Mouse (Mus musculus) right cerebral cortex, adult 18-20 months (tissue): ENCODE data around the gene Ddx20.
A peak's percentile ranks its signal among the peaks of the same experiment; 100 is the strongest.
"Not testable (repeated sequence)": the region's sequence is repeated elsewhere in the genome, so short reads cannot be mapped to it uniquely, and the experiment has no call there.

Source experiments
- DNase-seq: peaks from one replicate; pipeline ENCODE4 v3.0.0; 2022; ENCODE audit warnings: mixed read lengths

Ddx20 gene

GRCm38 (mm10) chr3:105704031-105705008 lies 16.9 kb upstream of the Ddx20 start, which contains the start of gene Inka2:
Gene Inka2, plus strand, starts transcription at chr3:105704599.
- peak; percentile 91 for DNase-seq

- no peak for DNase-seq
These were observed 16.2 kb upstream of the Ddx20 start for GRCm38 (mm10) chr3:105703571-105703970.

- no peak for DNase-seq
These were observed 14.0 kb upstream of the Ddx20 start for GRCm38 (mm10) chr3:105701399-105701798.

GRCm38 (mm10) chr3:105700786-105701185 lies 13.4 kb upstream of the Ddx20 start:
- DNase-seq, result not testable (repeated sequence)

GRCm38 (mm10) chr3:105699241-105699933 lies 12.0 kb upstream of the Ddx20 start:
- DNase-seq, result no peak

GRCm38 (mm10) chr3:105698311-105698710 lies 10.9 kb upstream of the Ddx20 start:
- DNase-seq, result no peak

- no peak for DNase-seq
These were observed 9.7 kb upstream of the Ddx20 start for GRCm38 (mm10) chr3:105697148-105697441.

GRCm38 (mm10) chr3:105696387-105697147 lies 9.2 kb upstream of the Ddx20 start:
- no peak for DNase-seq

- peak; percentile 42 for DNase-seq
These were observed 8.4 kb upstream of the Ddx20 start for GRCm38 (mm10) chr3:105695476-105696386.

- DNase-seq, result peak; percentile 95
These were observed 6.1 kb upstream of the Ddx20 start for GRCm38 (mm10) chr3:105693327-105694080.

GRCm38 (mm10) chr3:105688536-105688935 lies 1.2 kb upstream of the Ddx20 start:
- no peak for DNase-seq

- no peak for DNase-seq
These were observed 715 bp downstream of the Ddx20 start for GRCm38 (mm10) chr3:105686394-105687323.

- no peak for DNase-seq
These were observed 7.0 kb downstream of the Ddx20 start for GRCm38 (mm10) chr3:105680346-105680745.

GRCm38 (mm10) chr3:105675932-105676331 lies 11.4 kb downstream of the Ddx20 start:
- DNase-seq, result no peak

- DNase-seq, result peak; percentile 77
These were observed 12.7 kb downstream of the Ddx20 start for GRCm38 (mm10) chr3:105674595-105675218.

- DNase-seq, result no peak
These were observed 16.6 kb downstream of the Ddx20 start for GRCm38 (mm10) chr3:105670801-105671200.

- DNase-seq, result no peak
These were observed 17.6 kb downstream of the Ddx20 start for GRCm38 (mm10) chr3:105669776-105670175.

GRCm38 (mm10) chr3:105668161-105668560 lies 19.2 kb downstream of the Ddx20 start:
- peak; percentile 73 for DNase-seq

GRCm38 (mm10) chr3:105666996-105667523 lies 20.3 kb downstream of the Ddx20 start:
- no peak for DNase-seq
